Comparison of ENCODE assay signal across 8 mouse cellular contexts in genomic region chr5:142478829-142479435, GRCm38 (mm10). TPM values are rescaled to one million over a fixed set of nuclear protein-coding genes. Genes with fewer than 3 reads are reported as not detected.
DNase-seq lines count a peak whose midpoint lies in the region; ATAC-seq and TF ChIP-seq lines count a peak whose summit lies in the region.

No protein-coding gene starts in this region.

- ATAC-seq in heart, embryonic 13.5 days (ENCODE audit: extremely low read depth, insufficient number of reproducible peaks, low FRiP score, low TSS enrichment): peak; percentile 26; the same call in 1 of the 2 replicates
- peak; percentile 54 for ATAC-seq in kidney, postnatal 0 days (replicated peaks; ENCODE audit: low FRiP score, low read depth)
- ATAC-seq in liver, embryonic 12.5 days: no peak
- peak; percentile 67; the same call in 1 of the 2 replicates for ATAC-seq in neural tube, embryonic 11.5 days (ENCODE audit: insufficient read depth, low FRiP score, low TSS enrichment)
- peak; percentile 48; the same call in 1 of the 2 replicates for ATAC-seq in stomach, embryonic 15.5 days (ENCODE audit: insufficient read depth, low FRiP score, low read depth)

- no peak overlapping the region for H3K27ac ChIP-seq in CH12.LX (ENCODE audit: insufficient read depth, low read depth)
- H3K27ac ChIP-seq in heart, embryonic 13.5 days (replicated peaks): no peak overlapping the region
- no peak overlapping the region for H3K27ac ChIP-seq in kidney, postnatal 0 days
- no peak overlapping the region for H3K27ac ChIP-seq in liver, embryonic 12.5 days
- H3K27ac ChIP-seq in neural tube, embryonic 11.5 days (ENCODE audit: low read depth, low read length): no peak overlapping the region
- no peak overlapping the region for H3K27ac ChIP-seq in stomach, embryonic 15.5 days

- H3K9ac ChIP-seq in CH12.LX (ENCODE audit: insufficient read depth, low read depth): no peak overlapping the region
- H3K9ac ChIP-seq in heart, embryonic 13.5 days: peak overlapping the region; percentile 72; the same call in 1 of the 2 replicates
- H3K9ac ChIP-seq in kidney, postnatal 0 days (ENCODE audit: low read depth, low read length): no peak overlapping the region
- H3K9ac ChIP-seq in liver, embryonic 12.5 days: no peak overlapping the region
- H3K9ac ChIP-seq in neural tube, embryonic 11.5 days (ENCODE audit: low read length): no peak overlapping the region
- H3K9ac ChIP-seq in stomach, embryonic 15.5 days: no peak overlapping the region

- dilution Hi-C loops in CH12.LX (cut with MboI; ENCODE audit: extremely low pct_ligation_motif_present, extremely low pct_unique_long_range_greater_than_20kb, low sequenced_read_pairs): no loop called here

- no peak overlapping the region for H3K4me2 ChIP-seq in CH12.LX (ENCODE audit: insufficient read depth, low read depth, poor library complexity, severe bottlenecking)
- peak overlapping the region; percentile 62 for H3K4me2 ChIP-seq in heart, embryonic 13.5 days
- H3K4me2 ChIP-seq in kidney, postnatal 0 days (ENCODE audit: low read length): peak overlapping the region; percentile 39
- peak overlapping the region; percentile 31; the same call in 1 of the 2 replicates for H3K4me2 ChIP-seq in liver, embryonic 12.5 days
- H3K4me2 ChIP-seq in neural tube, embryonic 11.5 days (ENCODE audit: low read depth): no peak overlapping the region
- H3K4me2 ChIP-seq in stomach, embryonic 15.5 days: peak overlapping the region; percentile 47

- TF ChIP-seq RAD21 in CH12.LX (IDR thresholded peaks at IDR 0.05; ENCODE audit: low read depth, low read length): peak; percentile 60

- peak; percentile 78 to 81 for TF ChIP-seq CTCF in CH12.LX (conservative IDR thresholded peaks at IDR 0.05 in 1 of 2, IDR thresholded peaks at IDR 0.05 in 1 of 2; ENCODE audit: low read depth in 2 of 2, low read length in 2 of 2)
- TF ChIP-seq CTCF in kidney, postnatal 0 days (IDR thresholded peaks at IDR 0.05; ENCODE audit: low read depth): peak; percentile 94

- TF ChIP-seq EP300 in CH12.LX (IDR thresholded peaks at IDR 0.05; ENCODE audit: low read length): no peak

- peaks cover 32 to 51% of the 10 kb centered on the region in 2 experiments for H3K36me3 ChIP-seq in CH12.LX (replicated peaks in 1 of 2; ENCODE audit: control insufficient read depth in 1 of 2, insufficient read depth in 1 of 2, low read length in 1 of 2)
- H3K36me3 ChIP-seq in heart, embryonic 13.5 days: peaks cover 12% of the 10 kb centered on the region; the same call in 1 of the 2 replicates
- peaks cover 4% of the 10 kb centered on the region; the same call in 1 of the 2 replicates for H3K36me3 ChIP-seq in kidney, postnatal 0 days (ENCODE audit: insufficient read depth, low read length)
- peaks cover 30% of the 10 kb centered on the region for H3K36me3 ChIP-seq in liver, embryonic 12.5 days
- no peaks in the 10 kb centered on the region for H3K36me3 ChIP-seq in neural tube, embryonic 11.5 days (ENCODE audit: control insufficient read depth, insufficient read depth, low read length)
- no peaks in the 10 kb centered on the region for H3K36me3 ChIP-seq in stomach, embryonic 15.5 days

- DNase-seq in CH12.LX (ENCODE audit: extremely low read depth): peak; percentile 71
- DNase-seq in c-Kit-negative CD71-positive TER-119-positive erythroid progenitor cells, embryonic 14.5 days (ENCODE audit: low read depth, low spot score): peak; percentile 48
- peak; percentile 45 for DNase-seq in fibroblast of lung, adult 2 months (ENCODE audit: low read depth)
- DNase-seq in kidney, postnatal 0 days (ENCODE audit: low spot score): peak; percentile 94
- DNase-seq in neural tube, embryonic 11.5 days (ENCODE audit: low spot score): peak; percentile 87

- no peak overlapping the region for H3K4me3 ChIP-seq in CH12.LX (replicated peaks in 1 of 3; ENCODE audit: low read depth in 2 of 3, low read length in 2 of 3, poor library complexity in 1 of 3)
- peak overlapping the region; percentile 24; the same call in 1 of the 2 replicates for H3K4me3 ChIP-seq in heart, embryonic 13.5 days
- H3K4me3 ChIP-seq in kidney, postnatal 0 days (replicated peaks; ENCODE audit: low read depth, low read length): no peak overlapping the region
- H3K4me3 ChIP-seq in liver, embryonic 12.5 days: no peak overlapping the region
- no peak overlapping the region for H3K4me3 ChIP-seq in neural tube, embryonic 11.5 days (ENCODE audit: low read depth, low read length)
- peak overlapping the region; percentile 19; the same call in 1 of the 2 replicates for H3K4me3 ChIP-seq in stomach, embryonic 15.5 days (replicated peaks)

- in situ Hi-C loops in CH12.LX (cut with MboI; ENCODE audit: low pct_ligation_motif_present, low pct_unique_long_range_greater_than_20kb, low sequenced_read_pairs): no loop called here

- whole genome bisulfite sequencing in heart, embryonic 13.5 days: 29% methylated on average over 17 of the region's 17 CpGs
- WGBS in kidney, postnatal 0 days: 28% methylated on average over 17 of the region's 17 CpGs
- WGBS in liver, embryonic 12.5 days (ENCODE audit: insufficient replicate concordance): 40% methylated on average over 17 of the region's 17 CpGs
- WGBS in neural tube, embryonic 11.5 days: 34% methylated on average over 17 of the region's 17 CpGs
- 30% methylated on average over 17 of the region's 17 CpGs for WGBS in stomach, embryonic 15.5 days

- no peaks in the 10 kb centered on the region for H3K27me3 ChIP-seq in CH12.LX (replicated peaks)
- no peaks in the 10 kb centered on the region for H3K27me3 ChIP-seq in heart, embryonic 13.5 days (replicated peaks)
- H3K27me3 ChIP-seq in kidney, postnatal 0 days (ENCODE audit: insufficient read depth, low read length): no peaks in the 10 kb centered on the region
- H3K27me3 ChIP-seq in liver, embryonic 12.5 days (replicated peaks): no peaks in the 10 kb centered on the region
- H3K27me3 ChIP-seq in neural tube, embryonic 11.5 days (ENCODE audit: control insufficient read depth, insufficient read depth, low read length): no peaks in the 10 kb centered on the region
- H3K27me3 ChIP-seq in stomach, embryonic 15.5 days (replicated peaks): no peaks in the 10 kb centered on the region

- H3K4me1 ChIP-seq in CH12.LX (ENCODE audit: control insufficient read depth in 1 of 2, insufficient read depth in 2 of 2): no peaks in the 10 kb centered on the region
- peaks cover 14% of the 10 kb centered on the region for H3K4me1 ChIP-seq in heart, embryonic 13.5 days
- H3K4me1 ChIP-seq in kidney, postnatal 0 days (replicated peaks; ENCODE audit: insufficient read depth, low read length): no peaks in the 10 kb centered on the region
- H3K4me1 ChIP-seq in liver, embryonic 12.5 days: 0 out of 2 replicates have a peak, but pooled peaks cover 4% of the 10 kb centered on the region
- no peaks in the 10 kb centered on the region for H3K4me1 ChIP-seq in neural tube, embryonic 11.5 days (ENCODE audit: control insufficient read depth, insufficient read depth, low read length)
- peaks cover 4% of the 10 kb centered on the region; the same call in 1 of the 2 replicates for H3K4me1 ChIP-seq in stomach, embryonic 15.5 days

- H3K9me3 ChIP-seq in CH12.LX (replicated peaks; ENCODE audit: low read length): no peaks in the 10 kb centered on the region
- H3K9me3 ChIP-seq in heart, embryonic 13.5 days: no peaks in the 10 kb centered on the region
- H3K9me3 ChIP-seq in kidney, postnatal 0 days (replicated peaks; ENCODE audit: low read length): no peaks in the 10 kb centered on the region
- no peaks in the 10 kb centered on the region for H3K9me3 ChIP-seq in liver, embryonic 12.5 days (replicated peaks)
- no peaks in the 10 kb centered on the region for H3K9me3 ChIP-seq in neural tube, embryonic 11.5 days (ENCODE audit: control insufficient read depth, low read length)
- H3K9me3 ChIP-seq in stomach, embryonic 15.5 days: no peaks in the 10 kb centered on the region

- TF ChIP-seq POLR2A in CH12.LX (IDR thresholded peaks at IDR 0.05; ENCODE audit: low read depth, low read length): no peak

- no peaks in the 10 kb centered on the region for H3K79me2 ChIP-seq in CH12.LX (replicated peaks; ENCODE audit: control insufficient read depth, extremely low read depth, insufficient read depth, poor library complexity, severe bottlenecking)

TF ChIP-seq in CH12.LX, 34 proteins besides CTCF, POLR2A, EP300 and RAD21:
- no peak for TF ChIP-seq HCFC1 (IDR thresholded peaks at IDR 0.05; ENCODE audit: low read depth, low read length)
- TF ChIP-seq NRF1 (IDR thresholded peaks at IDR 0.05; ENCODE audit: low read depth, low read length): 0 out of 2 replicates have a peak, but pooled peaks have one; percentile 17
- TF ChIP-seq ZC3H11A (IDR thresholded peaks at IDR 0.05; ENCODE audit: low read depth, low read length): no peak
- no peak for TF ChIP-seq POLR2AphosphoS2 (IDR thresholded peaks at IDR 0.05; ENCODE audit: low read depth, low read length)
- TF ChIP-seq ZMIZ1 (IDR thresholded peaks at IDR 0.05; ENCODE audit: low read depth, low read length): no peak
- TF ChIP-seq JUN (IDR thresholded peaks at IDR 0.05; ENCODE audit: insufficient read depth, low read depth, low read length): no peak
- no peak for TF ChIP-seq MAX (IDR thresholded peaks at IDR 0.05; ENCODE audit: low read length)
- TF ChIP-seq SMC3 (IDR thresholded peaks at IDR 0.05; ENCODE audit: low read depth, low read length): peak; percentile 53
- no peak for TF ChIP-seq SIN3A (IDR thresholded peaks at IDR 0.05; ENCODE audit: low read length)
- no peak for TF ChIP-seq TCF12 (IDR thresholded peaks at IDR 0.05; ENCODE audit: low read depth, low read length)

RNA-seq across cellular contexts. Expression of gene Ap5z1, which starts 15.2 kb away (rescaled TPM):
- 11.3 and 11.8 TPM in 2 replicates for total RNA-seq in CH12.LX (2012; rRNA removed)
- total RNA-seq in CH12.LX (2014; rRNA removed): 3.1 and 4.0 TPM in 2 replicates
- polyA plus RNA-seq in CH12.LX (2012; ENCODE audit: insufficient read length, low read depth): 12.8 and 18.7 TPM in 2 replicates
- 6.9 and 7.4 TPM in 2 replicates for polyA plus RNA-seq in heart, embryonic 13.5 days (2015; fragmentation: Nextera tagmentation; extraction: Ambion mirVana)
- 6.4 and 8.8 TPM in 2 replicates for polyA plus RNA-seq in kidney, postnatal 0 days (2015; fragmentation: Nextera tagmentation; extraction: Ambion mirVana)
- 6.8 and 7.4 TPM in 2 replicates for polyA plus RNA-seq in liver, embryonic 12.5 days (2016; fragmentation: Nextera tagmentation; extraction: Ambion mirVana)
- 11.7 and 12.0 TPM in 2 replicates for polyA plus RNA-seq in neural tube, embryonic 11.5 days (2014; fragmentation: Nextera tagmentation; extraction: Ambion mirVana)
- 8.5 and 9.4 TPM in 2 replicates for polyA plus RNA-seq in stomach, embryonic 15.5 days (2015; fragmentation: Nextera tagmentation; extraction: Ambion mirVana)

RNA-seq across cellular contexts. Expression of gene Papolb, which starts 50.9 kb away (rescaled TPM):
- total RNA-seq in CH12.LX (2012; rRNA removed) (not detected in 2 replicates), CH12.LX (2014; rRNA removed) (not detected in 2 replicates)
- not detected in 2 replicates for polyA plus RNA-seq in CH12.LX (2012; ENCODE audit: insufficient read length, low read depth)
- 0.12 and 0.17 TPM in 2 replicates for polyA plus RNA-seq in heart, embryonic 13.5 days (2015; fragmentation: Nextera tagmentation; extraction: Ambion mirVana)
- 0.04 and 0.14 TPM in 2 replicates for polyA plus RNA-seq in kidney, postnatal 0 days (2015; fragmentation: Nextera tagmentation; extraction: Ambion mirVana)
- polyA plus RNA-seq in liver, embryonic 12.5 days (2016; fragmentation: Nextera tagmentation; extraction: Ambion mirVana): 0.05 TPM in 1 of 2 replicates, not detected in the other
- 0.22 and 0.32 TPM in 2 replicates for polyA plus RNA-seq in neural tube, embryonic 11.5 days (2014; fragmentation: Nextera tagmentation; extraction: Ambion mirVana)
- 0.05 and 0.06 TPM in 2 replicates for polyA plus RNA-seq in stomach, embryonic 15.5 days (2015; fragmentation: Nextera tagmentation; extraction: Ambion mirVana)

Comparison
In these comparisons a context has a peak if more than half of its experiments do, and no peak if none do; other contexts are left out.
1. H3K4me2 ChIP-seq: peak in heart, embryonic 13.5 days (single experiment), kidney, postnatal 0 days (single experiment), liver, embryonic 12.5 days (single experiment) and stomach, embryonic 15.5 days (single experiment); none in CH12.LX (single experiment) and neural tube, embryonic 11.5 days (single experiment).
2. H3K4me3 ChIP-seq: peak in heart, embryonic 13.5 days (single experiment) and stomach, embryonic 15.5 days (single experiment); none in CH12.LX (0 of 3), kidney, postnatal 0 days (single experiment), liver, embryonic 12.5 days (single experiment) and neural tube, embryonic 11.5 days (single experiment).
3. Peak in every context shown above with its lines, with median percentiles within 50 percentile points of each other: DNase-seq.